Mouse (Mus musculus): ENCODE measurements around the gene Tnfaip8l2. TPM values are rescaled to one million over a fixed set of nuclear protein-coding genes. Genes with fewer than 3 reads are reported as not detected.

Gene Tnfaip8l2
- polyA plus RNA-seq, 1 experiment from 2014 or later = 6.5 TPM

GRCm38 (mm10) chr3:95162345-95162628 is 20.1 kb upstream of the Tnfaip8l2 start:
- Histone ChIP-seq H3K4me3 (replicated peaks; ENCODE audit: low read length) (peak overlapping the region; percentile 79), H3K9me3 (replicated peaks; ENCODE audit: control insufficient read depth, low read length) (no peaks in the 10 kb centered on the region), H3K4me1 (ENCODE audit: control insufficient read depth, insufficient read depth, low read length) (peaks cover 32% of the 10 kb centered on the region), H3K9ac (ENCODE audit: low read length) (0 out of 2 replicates have a peak overlapping the region, but pooled peaks have one; percentile 81), H3K27ac (ENCODE audit: low read length) (peak overlapping the region; percentile 49; the same call in 1 of the 2 replicates), H3K4me2 (ENCODE audit: low read depth, low read length) (peak overlapping the region; percentile 86), H3K27me3 (ENCODE audit: control insufficient read depth, insufficient read depth, low read length) (no peaks in the 10 kb centered on the region), H3K36me3 (ENCODE audit: control insufficient read depth, insufficient read depth, low read length) (no peaks in the 10 kb centered on the region)
- no peak for ATAC-seq (ENCODE audit: insufficient read depth, low FRiP score)
- 36% methylated on average over 2 of the region's 2 CpGs for WGBS

- peak overlapping the region; percentile 81 for H3K9ac ChIP-seq (ENCODE audit: low read length)
- peaks cover 32% of the 10 kb centered on the region for H3K4me1 ChIP-seq (ENCODE audit: control insufficient read depth, insufficient read depth, low read length)
- H3K27ac ChIP-seq (ENCODE audit: low read length) = peak overlapping the region; percentile 49
- WGBS = 14% methylated on average over 9 of the region's 9 CpGs
- no peaks in the 10 kb centered on the region for H3K9me3 ChIP-seq (replicated peaks; ENCODE audit: control insufficient read depth, low read length)
- H3K36me3 ChIP-seq (ENCODE audit: control insufficient read depth, insufficient read depth, low read length) = no peaks in the 10 kb centered on the region
- H3K27me3 ChIP-seq (ENCODE audit: control insufficient read depth, insufficient read depth, low read length) = no peaks in the 10 kb centered on the region
- H3K4me3 ChIP-seq (replicated peaks; ENCODE audit: low read length) = peak overlapping the region; percentile 79
- peak overlapping the region; percentile 86 for H3K4me2 ChIP-seq (ENCODE audit: low read depth, low read length)
- no peak for ATAC-seq (ENCODE audit: insufficient read depth, low FRiP score)
Measured at GRCm38 (mm10) chr3:95161618-95162344, 19.6 kb upstream of the Tnfaip8l2 start.

GRCm38 (mm10) chr3:95161041-95161551 is 18.9 kb upstream of the Tnfaip8l2 start:
- H3K9me3 ChIP-seq (replicated peaks; ENCODE audit: control insufficient read depth, low read length) = no peaks in the 10 kb centered on the region
- H3K27ac ChIP-seq (ENCODE audit: low read length) = peak overlapping the region; percentile 49
- H3K4me2 ChIP-seq (ENCODE audit: low read depth, low read length) = peak overlapping the region; percentile 86
- peak; percentile 14 for ATAC-seq (ENCODE audit: insufficient read depth, low FRiP score)
- H3K9ac ChIP-seq (ENCODE audit: low read length) = peak overlapping the region; percentile 81
- H3K4me3 ChIP-seq (replicated peaks; ENCODE audit: low read length) = peak overlapping the region; percentile 79
- no peaks in the 10 kb centered on the region for H3K36me3 ChIP-seq (ENCODE audit: control insufficient read depth, insufficient read depth, low read length)
- WGBS = 1% methylated on average over 30 of the region's 30 CpGs
- H3K27me3 ChIP-seq (ENCODE audit: control insufficient read depth, insufficient read depth, low read length) = no peaks in the 10 kb centered on the region
- H3K4me1 ChIP-seq (ENCODE audit: control insufficient read depth, insufficient read depth, low read length) = peaks cover 32% of the 10 kb centered on the region

GRCm38 (mm10) chr3:95159987-95160963 is 18.1 kb upstream of the Tnfaip8l2 start, which contains the start of gene Sema6c:
Gene Sema6c, plus strand, starts transcription at chr3:95160457.
- peaks cover 32% of the 10 kb centered on the region for H3K4me1 ChIP-seq (ENCODE audit: control insufficient read depth, insufficient read depth, low read length)

DNA sequence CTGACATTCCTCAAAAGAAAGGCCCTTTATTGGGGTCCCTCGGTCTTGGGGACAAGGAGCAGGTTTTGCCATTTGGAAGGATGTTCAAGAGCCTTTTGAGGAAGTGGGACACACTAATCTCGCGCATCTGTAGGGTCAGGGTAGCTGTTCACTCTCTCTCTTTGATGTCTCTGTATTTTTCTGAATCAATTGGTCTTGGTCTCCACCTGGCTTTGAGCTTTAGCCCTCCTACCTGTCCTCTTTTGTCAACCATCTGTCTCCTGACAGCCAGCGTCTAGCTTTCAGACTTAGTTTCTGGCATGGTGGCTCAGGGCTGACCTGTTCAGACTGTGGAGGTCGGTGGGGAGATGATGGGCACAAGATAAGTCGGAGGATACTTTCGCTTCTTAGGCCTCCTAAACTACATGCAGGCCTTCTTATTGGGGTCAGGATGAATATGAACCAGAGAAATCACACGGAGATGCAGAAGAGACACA is 17.4 kb upstream of the Tnfaip8l2 start:
- peak overlapping the region; percentile 79 for H3K4me3 ChIP-seq (replicated peaks; ENCODE audit: low read length)
- peak overlapping the region; percentile 69 for H3K9ac ChIP-seq (ENCODE audit: low read length)
- H3K36me3 ChIP-seq (ENCODE audit: control insufficient read depth, insufficient read depth, low read length) = no peaks in the 10 kb centered on the region
- no peaks in the 10 kb centered on the region for H3K9me3 ChIP-seq (replicated peaks; ENCODE audit: control insufficient read depth, low read length)
- no peak for ATAC-seq (ENCODE audit: insufficient read depth, low FRiP score)
- no peaks in the 10 kb centered on the region for H3K27me3 ChIP-seq (ENCODE audit: control insufficient read depth, insufficient read depth, low read length)
- H3K27ac ChIP-seq (ENCODE audit: low read length) = no peak overlapping the region
- 31% methylated on average over 8 of the region's 8 CpGs for WGBS
- H3K4me1 ChIP-seq (ENCODE audit: control insufficient read depth, insufficient read depth, low read length) = peaks cover 32% of the 10 kb centered on the region
- peak overlapping the region; percentile 86 for H3K4me2 ChIP-seq (ENCODE audit: low read depth, low read length)

More at GRCm38 (mm10) chr3:95159987-95160963, 18.1 kb upstream of the Tnfaip8l2 start, which contains the start of gene Sema6c:
- peak; percentile 94 for ATAC-seq (ENCODE audit: insufficient read depth, low FRiP score)
- Histone ChIP-seq H3K27ac (ENCODE audit: low read length) (peak within 1 kb of the TSS; percentile 49), H3K9me3 (replicated peaks; ENCODE audit: control insufficient read depth, low read length) (no peaks in the 10 kb centered on the region), H3K27me3 (ENCODE audit: control insufficient read depth, insufficient read depth, low read length) (no peaks in the 10 kb centered on the region), H3K4me2 (ENCODE audit: low read depth, low read length) (peak within 1 kb of the TSS; percentile 86), H3K36me3 (ENCODE audit: control insufficient read depth, insufficient read depth, low read length) (no peaks in the 10 kb centered on the region), H3K9ac (ENCODE audit: low read length) (peak within 1 kb of the TSS; percentile 81), H3K4me3 (replicated peaks; ENCODE audit: low read length) (peak within 1 kb of the TSS; percentile 79)
- under 1% methylated on average over 66 of the region's 66 CpGs for WGBS

- Histone ChIP-seq H3K27ac (ENCODE audit: low read length) (no peak overlapping the region), H3K4me1 (ENCODE audit: control insufficient read depth, insufficient read depth, low read length) (no peaks in the 10 kb centered on the region), H3K36me3 (ENCODE audit: control insufficient read depth, insufficient read depth, low read length) (no peaks in the 10 kb centered on the region), H3K9ac (ENCODE audit: low read length) (no peak overlapping the region), H3K4me2 (ENCODE audit: low read depth, low read length) (no peak overlapping the region), H3K4me3 (replicated peaks; ENCODE audit: low read length) (no peak overlapping the region), H3K27me3 (ENCODE audit: control insufficient read depth, insufficient read depth, low read length) (no peaks in the 10 kb centered on the region), H3K9me3 (replicated peaks; ENCODE audit: control insufficient read depth, low read length) (no peaks in the 10 kb centered on the region)
- ATAC-seq (ENCODE audit: insufficient read depth, low FRiP score) = no peak
- WGBS = 54% methylated on average over 4 of the region's 4 CpGs
Measured at GRCm38 (mm10) chr3:95153874-95154273, 11.7 kb upstream of the Tnfaip8l2 start.

DNA sequence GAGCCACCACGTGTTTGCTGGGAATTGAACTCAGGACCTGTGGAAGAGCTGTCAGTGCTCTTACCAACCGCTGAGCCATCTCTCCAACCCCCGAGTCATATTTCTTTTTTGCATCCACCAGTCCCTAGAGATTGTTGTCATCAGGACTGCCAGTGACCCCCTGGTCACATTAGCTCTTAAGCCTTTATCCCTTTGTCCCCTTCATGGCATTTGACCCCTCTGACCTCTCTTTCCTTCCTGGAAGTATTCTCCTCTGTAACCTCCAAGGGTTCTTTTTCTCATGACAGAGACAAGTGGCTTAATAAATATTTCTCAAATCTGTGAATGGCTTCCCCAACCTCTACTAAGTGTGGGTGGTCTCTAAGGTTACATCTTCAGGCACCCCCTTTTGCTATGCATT is 5.8 kb upstream of the Tnfaip8l2 start:
- Histone ChIP-seq H3K36me3 (ENCODE audit: control insufficient read depth, insufficient read depth, low read length) (no peaks in the 10 kb centered on the region), H3K9me3 (replicated peaks; ENCODE audit: control insufficient read depth, low read length) (no peaks in the 10 kb centered on the region), H3K27me3 (ENCODE audit: control insufficient read depth, insufficient read depth, low read length) (no peaks in the 10 kb centered on the region), H3K4me2 (ENCODE audit: low read depth, low read length) (no peak overlapping the region), H3K4me1 (ENCODE audit: control insufficient read depth, insufficient read depth, low read length) (no peaks in the 10 kb centered on the region), H3K4me3 (replicated peaks; ENCODE audit: low read length) (no peak overlapping the region), H3K27ac (ENCODE audit: low read length) (no peak overlapping the region), H3K9ac (ENCODE audit: low read length) (no peak overlapping the region)
- 54% methylated on average over 3 of the region's 3 CpGs for WGBS
- ATAC-seq (ENCODE audit: insufficient read depth, low FRiP score) = no peak

DNA sequence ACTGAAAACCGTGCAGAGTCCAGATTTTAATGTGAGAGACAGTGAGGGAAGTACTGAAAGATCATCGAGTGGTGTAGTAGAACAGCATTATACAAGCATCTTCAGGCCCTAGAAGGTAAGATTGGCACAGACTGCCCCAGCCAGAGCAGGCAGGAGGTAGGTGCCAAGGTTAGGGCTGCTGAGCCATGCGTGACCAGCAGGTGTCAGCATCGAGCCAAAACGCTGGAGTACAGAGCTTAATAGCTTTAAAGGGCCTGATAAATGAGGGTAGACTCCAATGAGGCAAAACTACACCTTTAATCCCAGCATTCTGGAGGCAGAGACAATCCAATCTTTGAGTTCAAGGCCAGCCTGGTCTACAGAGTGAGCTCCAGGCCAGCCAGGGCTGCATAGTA is 454 bp upstream of the Tnfaip8l2 start:
- no peaks in the 10 kb centered on the region for H3K4me1 ChIP-seq (ENCODE audit: control insufficient read depth, insufficient read depth, low read length)
- 7% methylated on average over 5 of the region's 5 CpGs for WGBS

More for the DNA sequence above, 454 bp upstream of the Tnfaip8l2 start:
- H3K9ac ChIP-seq (ENCODE audit: low read length) = no peak overlapping the region
- H3K9me3 ChIP-seq (replicated peaks; ENCODE audit: control insufficient read depth, low read length) = no peaks in the 10 kb centered on the region
- H3K36me3 ChIP-seq (ENCODE audit: control insufficient read depth, insufficient read depth, low read length) = 0 out of 2 replicates have a peak, but pooled peaks cover 6% of the 10 kb centered on the region
- H3K27me3 ChIP-seq (ENCODE audit: control insufficient read depth, insufficient read depth, low read length) = no peaks in the 10 kb centered on the region
- peak; percentile 79; the same call in 1 of the 2 replicates for ATAC-seq (ENCODE audit: insufficient read depth, low FRiP score)
- H3K4me2 ChIP-seq (ENCODE audit: low read depth, low read length) = no peak overlapping the region
- H3K27ac ChIP-seq (ENCODE audit: low read length) = no peak overlapping the region
- H3K4me3 ChIP-seq (replicated peaks; ENCODE audit: low read length) = no peak overlapping the region
